Mouse (Mus musculus) naive thymus-derived CD4-positive, alpha-beta T cell, adult 2 months (primary cell): ENCODE measurements around the gene Fbrsl1.

Experiments used
- DNase-seq: peaks from one replicate; pipeline ENCODE4 v3.0.0-alpha.2; 2011; ENCODE audit warnings: low read depth

Fbrsl1 gene

GRCm38 (mm10) chr5:110448436-110449134 is at the start of gene Fbrsl1:
TSS of gene Fbrsl1 (minus strand) at chr5:110448503.
- DNase-seq: peak; percentile 97

GRCm38 (mm10) chr5:110498071-110498470 is 49.8 kb upstream of the Fbrsl1 start:
- DNase-seq: no peak

- no peak for DNase-seq
Measured at GRCm38 (mm10) chr5:110497556-110497955, 49.3 kb upstream of the Fbrsl1 start.

DNA sequence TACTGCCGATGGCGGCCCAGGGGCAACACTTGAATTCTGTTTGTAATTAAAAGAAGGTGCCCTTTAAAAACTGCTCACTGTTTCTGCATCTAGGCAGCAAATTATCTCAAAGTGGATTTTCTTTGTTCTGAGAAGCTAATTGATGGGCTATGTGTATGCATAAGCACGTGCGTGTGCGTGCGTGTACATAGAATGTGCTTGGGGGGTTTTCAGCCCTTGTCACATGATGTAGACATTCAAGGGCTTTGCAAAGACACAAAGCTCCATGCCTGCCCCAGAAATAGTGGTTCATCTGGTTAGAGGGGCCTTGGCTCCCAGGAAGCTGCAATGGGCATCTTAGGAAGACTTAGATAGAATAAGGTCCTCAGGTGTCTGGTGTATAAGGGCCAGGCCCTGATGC is 46.7 kb upstream of the Fbrsl1 start:
- no peak for DNase-seq

DNA sequence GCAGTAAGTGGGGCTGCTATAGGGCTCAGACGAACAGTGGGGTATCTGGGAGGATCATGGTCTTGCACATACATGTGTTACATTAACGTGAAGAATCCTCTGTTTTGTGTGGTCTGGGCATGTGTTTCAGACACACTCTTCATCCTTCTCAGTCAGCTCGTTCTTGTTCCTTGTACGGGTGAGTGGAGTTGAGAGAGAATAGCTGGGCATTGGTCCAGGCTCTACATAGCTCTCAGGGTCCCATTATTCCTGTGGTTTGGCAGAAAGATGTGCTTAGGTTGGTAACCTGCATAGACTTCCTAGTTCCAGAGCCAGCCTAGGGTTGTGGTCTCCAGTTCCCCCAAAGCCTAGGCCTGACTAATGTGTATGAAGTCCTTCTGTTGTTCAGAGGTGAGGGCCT is 46.1 kb upstream of the Fbrsl1 start:
- DNase-seq: no peak

DNA sequence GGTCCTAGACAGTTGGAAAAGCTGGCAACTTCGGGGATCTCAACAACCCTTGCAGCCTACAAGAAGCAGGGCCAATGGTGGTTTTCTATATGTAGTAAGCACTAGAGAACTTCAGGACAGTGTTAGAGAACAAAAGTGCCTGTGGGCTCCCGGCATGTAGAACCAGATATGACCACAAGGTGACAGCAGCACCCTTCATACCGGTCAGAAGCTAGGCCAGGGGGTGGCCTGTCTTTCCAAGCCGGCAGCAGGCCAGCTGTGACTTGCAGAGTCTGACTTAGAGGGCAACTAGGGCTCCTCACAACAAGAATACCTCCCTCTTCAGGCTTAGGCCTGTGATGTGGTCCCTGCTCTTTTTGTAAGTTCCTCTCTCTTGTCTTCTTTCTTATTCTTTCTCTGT is 45.5 kb upstream of the Fbrsl1 start:
- DNase-seq: peak; percentile 85

DNA sequence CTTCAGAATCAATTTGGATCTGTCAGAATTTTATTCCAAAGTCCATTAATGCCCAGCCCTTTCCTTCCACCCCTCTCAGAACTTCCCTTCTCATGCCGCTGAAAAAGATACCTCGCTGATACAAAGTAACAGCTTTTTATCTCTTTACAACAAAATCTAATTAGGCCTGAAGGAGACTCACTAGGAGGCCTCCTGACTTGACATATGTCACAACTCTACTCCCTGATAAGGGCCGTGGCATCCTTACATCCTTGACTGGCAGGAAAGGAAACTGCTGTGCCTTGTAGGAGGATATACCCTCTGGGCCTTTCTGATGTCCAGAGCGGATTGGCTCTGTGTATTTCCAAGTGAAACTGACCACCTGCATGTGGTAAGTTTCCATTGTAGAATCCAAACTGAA is 41.3 kb upstream of the Fbrsl1 start:
- no peak for DNase-seq

DNA sequence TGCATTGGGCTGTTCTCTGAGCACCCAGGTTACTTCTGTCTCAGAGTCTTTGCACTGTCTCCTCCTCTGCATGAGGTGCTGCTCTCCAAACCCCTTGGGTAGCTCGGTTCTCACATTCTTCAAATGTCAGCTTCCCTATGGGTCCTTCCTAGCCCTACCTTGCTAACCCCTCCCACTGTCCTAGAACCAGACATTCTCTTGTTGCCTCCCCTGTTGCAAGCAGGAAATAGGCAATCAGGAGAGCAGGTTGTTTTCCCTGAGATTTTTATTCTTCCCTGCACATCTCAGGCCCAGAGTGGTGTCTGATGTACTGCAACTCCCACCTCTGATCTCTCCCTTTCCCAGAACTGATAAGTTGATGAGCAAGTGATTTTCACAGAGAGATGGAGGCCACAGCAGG is 39.6 kb upstream of the Fbrsl1 start:
- no peak for DNase-seq

GRCm38 (mm10) chr5:110486674-110487334 is 38.5 kb upstream of the Fbrsl1 start:
- no peak for DNase-seq

DNA sequence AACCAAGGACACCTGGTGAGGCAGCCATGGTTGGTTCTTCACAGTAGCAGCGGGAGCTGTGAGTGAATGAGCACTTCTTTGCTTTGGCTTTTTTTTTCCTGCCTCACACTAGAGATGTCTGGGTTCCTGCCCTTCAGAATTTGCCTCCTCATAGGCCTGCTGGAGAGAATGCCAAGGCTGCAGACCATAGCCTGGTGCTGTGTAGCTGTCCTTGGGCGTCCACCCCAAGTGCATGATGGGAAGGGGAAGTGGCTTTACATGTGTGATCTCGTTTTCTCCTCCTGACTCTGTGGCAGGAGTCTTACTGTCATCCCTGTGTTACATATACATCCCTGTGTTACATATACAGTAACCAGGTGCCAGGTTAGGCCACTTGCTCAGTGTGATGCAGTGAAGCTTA is 36.4 kb upstream of the Fbrsl1 start:
- DNase-seq: no peak

DNA sequence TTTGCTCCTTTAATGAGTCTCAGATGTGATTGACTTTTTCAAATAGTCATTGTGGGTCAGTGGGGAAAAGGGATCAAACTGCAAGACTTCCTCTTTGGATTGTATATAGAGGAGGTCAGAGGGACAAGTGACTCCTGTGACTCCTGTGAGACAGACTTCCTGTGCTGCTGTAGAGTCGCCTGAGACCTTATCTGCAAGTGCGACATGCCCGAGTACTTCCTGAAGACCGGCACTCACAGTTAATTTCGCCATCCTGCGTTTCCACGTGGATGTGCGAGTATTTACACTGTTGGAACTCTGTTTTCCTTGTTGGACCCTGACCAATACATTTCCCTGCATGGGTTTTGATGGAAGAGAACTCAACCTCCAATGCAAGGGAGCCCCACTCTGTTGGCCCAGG is 30.9 kb upstream of the Fbrsl1 start:
- DNase-seq: no peak

DNA sequence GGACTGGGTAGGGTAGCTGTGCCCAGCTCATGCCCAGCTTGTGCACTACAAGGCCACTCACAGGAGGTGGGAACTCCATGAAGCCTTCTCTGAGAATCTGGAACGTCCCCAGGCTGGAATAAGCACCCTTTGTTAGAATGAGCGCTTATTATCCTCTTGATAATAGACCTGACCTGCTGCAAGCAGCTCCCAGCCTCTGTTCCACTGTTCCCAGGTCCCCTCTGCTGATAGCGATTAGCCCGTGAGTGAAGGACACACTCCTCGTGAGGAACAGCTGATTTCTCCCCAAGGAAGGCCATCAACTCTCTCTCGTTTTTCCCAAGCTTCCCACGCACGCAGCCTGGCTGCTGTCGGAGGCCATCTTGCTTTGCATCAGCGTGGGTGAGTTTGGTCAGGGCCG is 25.9 kb upstream of the Fbrsl1 start:
- DNase-seq: no peak

DNA sequence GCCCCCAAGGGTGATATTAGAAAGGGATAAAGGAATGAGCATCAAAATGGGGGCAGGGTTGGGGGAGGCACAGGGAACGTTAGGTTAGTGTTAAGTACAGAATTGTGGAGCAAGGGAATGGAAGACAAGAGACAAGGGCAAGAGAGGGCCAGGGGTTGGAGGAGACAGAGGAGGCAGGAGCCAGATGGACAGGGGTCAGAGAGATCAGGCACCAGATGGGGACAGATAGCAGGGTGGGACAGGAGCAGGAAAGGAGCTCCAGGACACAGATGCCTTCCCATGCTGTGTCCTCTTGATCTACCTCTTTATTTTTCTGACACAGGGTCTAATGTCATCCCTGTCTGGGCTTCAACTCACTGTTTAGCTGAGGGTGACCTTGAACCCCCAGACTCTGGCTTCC is 24.5 kb upstream of the Fbrsl1 start:
- no peak for DNase-seq

- DNase-seq: no peak
Measured at GRCm38 (mm10) chr5:110471981-110472476, 23.7 kb upstream of the Fbrsl1 start.

DNA sequence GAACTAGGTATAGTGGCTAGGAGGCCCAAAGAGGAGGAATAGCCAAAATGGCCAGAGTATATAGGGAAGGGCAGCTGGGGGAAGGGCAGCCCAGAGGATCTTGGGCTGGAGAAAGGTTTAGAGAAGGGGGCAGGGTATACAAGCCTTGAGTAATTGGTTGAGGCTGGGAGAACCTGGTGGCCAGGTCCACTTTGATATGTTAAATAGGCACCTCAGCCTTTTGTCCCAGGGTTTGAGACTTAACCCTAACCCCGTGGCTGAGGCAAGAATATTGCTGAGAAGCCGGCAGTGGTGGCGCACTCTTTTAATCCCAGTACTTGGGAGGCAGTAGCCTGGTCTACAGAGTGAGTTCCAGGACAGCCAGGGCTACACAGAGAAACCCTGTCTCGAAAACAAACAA is 23.0 kb upstream of the Fbrsl1 start:
- no peak for DNase-seq

DNA sequence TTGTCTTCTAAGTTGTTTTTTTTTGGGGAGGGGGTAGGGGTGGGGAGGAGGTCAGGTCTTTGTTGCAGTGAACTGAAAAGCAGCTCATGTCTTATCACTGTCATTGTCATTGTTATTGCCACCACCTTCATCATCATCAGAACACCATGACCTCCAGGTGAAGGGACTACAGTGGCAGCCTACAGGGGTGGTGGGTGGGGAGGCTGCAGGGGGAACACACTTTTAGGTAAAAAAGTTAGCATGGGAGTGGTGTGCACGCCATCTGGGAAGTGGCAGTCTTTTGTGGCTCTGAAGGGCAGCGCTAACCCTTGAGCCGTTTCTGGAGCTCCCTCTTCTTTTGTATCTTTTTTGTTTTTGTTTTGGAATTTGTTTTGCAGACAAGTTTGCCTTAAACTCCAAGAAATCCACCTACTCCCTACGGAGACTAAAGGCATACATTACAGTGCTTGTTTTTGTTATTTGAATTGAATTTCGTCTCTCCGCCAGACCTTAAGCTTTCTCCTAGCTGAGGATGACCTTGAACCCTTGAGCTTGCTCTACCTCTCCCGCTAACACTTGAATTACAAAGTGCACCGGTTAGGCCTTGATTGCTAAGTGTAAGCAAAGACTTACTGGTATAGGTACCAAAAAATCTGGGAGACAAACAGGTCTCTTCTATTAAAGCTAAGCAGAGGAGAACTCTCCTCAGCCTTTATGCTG is 21.1 kb upstream of the Fbrsl1 start:
- no peak for DNase-seq

DNA sequence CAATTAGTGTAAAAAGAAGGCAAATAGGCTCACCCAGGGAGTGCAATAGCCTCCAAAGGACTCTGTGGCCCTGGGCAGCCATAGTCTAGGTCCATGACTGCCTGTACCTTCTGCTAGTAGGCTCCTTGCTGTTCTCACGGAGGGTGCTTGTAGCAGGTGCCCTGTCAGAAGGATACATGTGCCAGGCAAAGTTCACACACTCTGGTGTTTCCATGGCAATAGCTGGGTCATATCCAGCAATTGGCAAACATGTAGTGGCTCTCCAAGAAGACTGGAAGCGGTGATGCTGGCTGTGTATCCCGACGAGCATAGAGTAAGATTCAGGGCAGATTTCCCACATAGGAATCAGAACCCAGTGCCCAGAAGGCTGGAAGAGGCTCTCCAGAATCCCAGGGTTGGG is 20.0 kb upstream of the Fbrsl1 start:
- no peak for DNase-seq

GRCm38 (mm10) chr5:110467725-110468124 is 19.4 kb upstream of the Fbrsl1 start:
- DNase-seq: no peak

GRCm38 (mm10) chr5:110466531-110467424 is 18.5 kb upstream of the Fbrsl1 start:
- no peak for DNase-seq

- no peak for DNase-seq
Measured at GRCm38 (mm10) chr5:110462646-110463045, 14.3 kb upstream of the Fbrsl1 start.

DNA sequence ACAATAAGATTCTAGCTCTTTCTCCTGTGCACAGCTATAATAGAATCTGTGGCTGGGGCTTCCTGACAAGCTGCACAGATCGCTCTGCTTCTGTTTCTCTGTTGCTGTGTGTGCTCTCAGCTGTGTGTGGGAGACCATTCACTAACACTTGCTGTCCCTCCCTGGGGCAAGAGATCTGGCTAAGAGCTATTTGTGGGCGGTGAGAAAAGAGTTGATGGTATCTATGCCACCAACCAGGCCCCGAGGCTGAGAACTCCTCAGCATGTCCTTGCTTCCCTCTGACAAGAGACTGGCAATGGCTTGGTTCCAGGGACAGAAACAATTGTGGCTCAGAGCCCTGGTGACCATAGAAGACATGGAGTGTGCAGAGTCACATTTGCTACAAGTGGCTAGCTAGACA is 10.6 kb upstream of the Fbrsl1 start:
- no peak for DNase-seq

DNA sequence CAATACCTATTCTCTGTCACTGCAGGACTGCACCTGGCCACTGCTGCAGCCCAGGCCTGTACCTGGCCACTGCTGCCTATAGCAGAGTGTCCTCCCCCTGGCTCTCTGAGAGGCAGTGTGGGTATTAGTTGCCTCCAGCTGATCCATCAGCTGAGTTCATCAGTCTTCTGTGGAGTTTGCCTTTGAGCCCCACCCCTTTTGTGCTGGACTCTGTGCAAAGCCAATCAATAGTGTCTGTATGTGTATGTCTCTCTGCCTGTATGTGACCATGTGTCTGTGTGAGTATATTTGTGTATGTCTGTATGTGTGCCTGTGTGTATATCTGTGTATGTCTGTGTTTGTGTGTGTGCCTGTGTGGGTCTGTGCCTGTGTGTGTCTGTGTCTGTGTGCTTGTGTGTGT is 7.0 kb upstream of the Fbrsl1 start:
- no peak for DNase-seq
